Mouse (Mus musculus) cerebellum, postnatal 14 days (tissue): ENCODE measurements at regions not wholly inside any gene's neighbourhood (a gene's known extent, or its start where the extent isn't known, plus 50 kb on each side); places are given as distances from the start of the nearest gene placed in this dataset.
"Not testable (repeated sequence)": the region's sequence is repeated elsewhere in the genome, so short reads cannot be mapped to it uniquely, and the experiment has no call there.

Experiments
- DNase-seq, 2 experiments: peaks; one replicate each; pipeline ENCODE4 v3.0.0; 2021; ENCODE audit warnings: mixed read lengths in 2 of 2

DNA sequence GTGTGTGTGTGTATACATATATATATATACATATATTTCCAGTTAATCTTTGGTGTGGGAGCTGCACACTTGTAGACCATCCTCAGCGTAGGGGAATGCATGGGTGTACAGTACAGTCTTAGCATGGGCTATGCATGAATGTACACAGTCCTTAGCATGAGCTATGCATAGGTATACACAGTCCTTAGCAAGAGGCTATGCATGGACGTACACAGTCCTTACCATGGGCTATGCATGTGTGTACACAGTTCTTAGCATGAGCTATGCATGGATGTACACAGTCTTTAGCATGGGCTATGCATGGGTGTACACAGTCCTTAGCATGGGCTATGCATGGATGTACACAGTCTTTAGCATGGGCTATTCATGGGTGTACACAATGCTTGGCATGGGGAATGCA is 70.5 kb downstream of the Rchy1 start:
- DNase-seq = no peak

- DNase-seq = no peak
Measured at GRCm38 (mm10) chr5:91881771-91882170, 81.1 kb downstream of the Rchy1 start.

- no peak for DNase-seq
Measured at GRCm38 (mm10) chr5:91880231-91880630, 82.6 kb downstream of the Rchy1 start.

GRCm38 (mm10) chr5:91878627-91879026 is 84.2 kb downstream of the Rchy1 start:
- no peak for DNase-seq

- DNase-seq = no peak
Measured at GRCm38 (mm10) chr5:91876682-91877031, 86.2 kb downstream of the Rchy1 start.

DNA sequence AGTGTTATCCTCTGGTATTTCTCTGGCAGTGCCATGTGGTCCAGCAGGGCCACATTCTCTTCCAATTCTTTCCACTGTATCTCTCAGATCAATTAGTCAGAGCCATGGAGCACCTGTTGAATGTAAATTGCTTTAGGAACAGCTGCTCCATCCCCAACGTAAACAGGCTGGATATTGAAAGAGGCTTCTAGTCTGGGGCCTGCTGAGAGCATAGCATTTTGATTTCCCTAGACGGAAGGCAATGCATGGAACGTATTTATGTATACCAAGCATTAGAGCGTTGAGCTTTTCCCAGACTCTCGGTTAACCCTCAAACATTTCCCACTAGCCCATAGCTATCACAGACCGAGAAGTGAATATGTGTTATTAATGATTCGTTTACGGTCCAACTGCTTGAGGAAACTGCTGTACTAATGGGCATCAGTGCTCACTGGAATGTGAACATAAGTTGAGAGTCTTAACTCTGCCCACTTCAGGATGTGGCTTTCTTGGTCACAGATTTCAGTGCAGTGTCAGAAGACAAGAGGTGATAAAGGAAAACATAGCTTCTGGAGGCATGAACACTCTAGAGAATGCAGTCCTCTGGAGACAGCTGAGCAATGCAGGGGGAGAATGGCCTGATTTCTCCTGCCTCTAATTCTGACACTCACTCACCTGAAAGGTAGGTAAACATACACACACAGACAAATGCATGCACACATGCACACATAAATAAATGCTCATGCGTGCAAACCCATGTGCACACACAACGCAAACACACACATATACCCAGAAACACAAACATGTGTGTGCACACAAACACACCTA is 86.8 kb downstream of the Rchy1 start:
- no peak for DNase-seq

GRCm38 (mm10) chr5:91872816-91873215 is 90.1 kb downstream of the Rchy1 start:
- no peak for DNase-seq

GRCm38 (mm10) chr5:91869791-91870190 is 93.1 kb downstream of the Rchy1 start:
- no peak for DNase-seq

DNA sequence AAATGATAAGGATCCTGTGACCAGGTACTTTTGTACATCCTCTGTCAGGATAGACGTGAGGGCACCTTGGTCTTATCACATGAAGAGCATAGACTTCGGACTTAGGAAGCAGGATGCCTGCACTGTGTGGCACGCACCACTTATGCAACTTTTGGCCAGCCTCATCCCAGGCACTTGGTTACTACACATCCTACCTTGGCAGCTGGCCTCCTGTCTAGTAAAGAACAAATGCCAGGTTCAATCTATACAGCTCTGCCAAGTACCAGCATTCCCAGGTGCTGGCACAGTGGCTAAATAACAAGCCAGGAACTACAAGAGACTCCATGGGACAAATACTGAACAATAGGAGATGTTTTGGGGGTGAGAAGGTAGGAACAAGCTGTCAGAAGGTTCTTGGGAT is 96.7 kb downstream of the Rchy1 start:
- DNase-seq = no peak

DNA sequence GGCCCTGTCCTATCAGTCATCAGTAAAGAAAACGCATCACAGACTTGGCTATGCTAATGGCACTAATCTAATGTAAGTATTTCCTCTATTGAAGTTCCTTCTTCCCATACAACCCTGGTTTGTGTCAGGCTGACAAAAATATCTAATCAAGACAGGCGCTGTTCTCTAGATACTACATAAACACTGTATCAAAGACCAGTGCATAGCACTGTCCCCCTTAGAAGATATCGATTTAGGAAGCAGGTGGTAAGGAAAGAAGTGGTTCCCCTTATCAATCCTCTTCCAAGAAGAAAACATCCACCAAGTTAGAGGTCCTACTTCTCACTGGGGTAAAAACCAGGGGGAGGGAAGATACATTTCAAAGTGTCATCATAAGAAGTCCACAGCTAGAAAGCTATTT is 97.5 kb downstream of the Rchy1 start:
- DNase-seq = no peak

DNA sequence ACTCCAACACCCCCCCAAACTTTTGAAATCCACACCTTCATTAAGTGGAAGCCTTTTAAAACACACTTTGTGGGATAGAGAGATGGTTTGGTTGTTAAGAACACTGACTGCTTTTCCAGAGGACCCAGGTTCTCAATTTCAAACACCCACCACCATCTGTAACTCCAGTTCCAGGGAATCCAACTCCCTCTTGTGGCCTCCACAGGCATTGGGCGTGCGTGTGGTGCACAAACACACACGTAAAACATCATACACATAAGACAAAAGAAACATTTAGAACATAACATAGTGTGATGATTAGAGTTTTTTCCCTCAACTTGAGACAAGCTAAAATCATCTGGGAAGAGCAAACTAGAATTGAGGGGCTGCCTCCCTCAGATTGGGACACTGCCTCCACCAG is 100.0 kb downstream of the Rchy1 start:
- no peak for DNase-seq

- DNase-seq = no peak
Measured at GRCm38 (mm10) chr5:91862243-91862642, 100.6 kb downstream of the Rchy1 start.

DNA sequence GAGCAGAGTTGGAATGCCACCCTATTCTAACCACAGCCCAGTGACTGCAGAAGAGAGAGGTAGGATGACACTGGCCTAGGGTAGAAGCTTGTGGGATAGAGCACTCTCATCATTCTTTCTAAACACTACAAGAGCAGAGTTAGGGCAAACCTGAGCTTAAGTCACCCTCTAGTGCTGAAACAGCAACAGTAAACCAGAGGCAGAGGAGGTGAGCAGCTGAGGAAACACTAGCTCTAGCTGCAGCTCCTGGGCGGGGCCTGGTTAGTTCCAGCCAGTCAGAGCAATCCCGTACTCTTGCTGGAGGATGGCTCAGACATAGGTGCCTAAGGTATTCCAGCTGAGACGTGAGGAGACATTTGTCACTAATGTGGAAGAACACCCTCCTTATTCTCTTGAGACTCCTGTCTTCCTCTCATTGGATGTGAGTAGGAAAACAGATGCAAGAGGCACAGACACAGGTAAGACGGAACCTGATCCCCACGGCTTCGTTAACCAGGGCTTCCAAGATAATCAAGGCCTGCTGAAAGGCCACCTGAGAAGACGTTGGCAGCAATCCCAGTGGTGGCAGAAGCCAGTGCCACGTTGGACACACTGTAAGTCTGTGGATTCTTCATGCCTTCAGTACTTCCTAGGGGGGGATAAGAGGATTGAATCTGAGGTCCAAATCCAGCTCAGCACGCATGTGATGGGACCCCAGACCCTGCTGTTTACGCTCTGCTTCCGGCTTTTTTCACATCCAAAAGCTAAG is 101.3 kb downstream of the Rchy1 start:
- peak; percentile 59 to 62 for DNase-seq

GRCm38 (mm10) chr5:91860489-91860888 is 102.4 kb downstream of the Rchy1 start:
- DNase-seq = no peak

DNA sequence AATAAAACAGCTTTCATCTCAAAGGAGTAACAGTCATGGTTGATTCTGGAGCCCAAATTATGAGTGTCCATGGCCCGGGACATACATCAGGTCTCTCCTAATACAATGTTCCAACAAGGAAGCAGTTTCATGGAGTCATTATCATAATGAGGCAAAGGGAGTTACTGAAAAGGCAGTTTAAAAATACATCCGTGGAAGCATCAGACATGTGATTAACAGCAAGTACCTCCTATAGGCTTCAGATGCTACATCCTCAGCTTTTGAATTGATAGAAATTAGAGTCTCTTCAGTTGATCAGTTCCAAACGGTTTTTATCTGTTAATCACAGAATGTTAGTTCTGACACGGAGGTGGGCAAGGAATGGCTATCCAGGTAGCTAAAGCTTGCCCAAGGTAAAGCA is 110.5 kb downstream of the Rchy1 start:
- DNase-seq = no peak

GRCm38 (mm10) chr5:91850862-91851569 is 111.9 kb downstream of the Rchy1 start:
- not testable (repeated sequence) for DNase-seq

DNA sequence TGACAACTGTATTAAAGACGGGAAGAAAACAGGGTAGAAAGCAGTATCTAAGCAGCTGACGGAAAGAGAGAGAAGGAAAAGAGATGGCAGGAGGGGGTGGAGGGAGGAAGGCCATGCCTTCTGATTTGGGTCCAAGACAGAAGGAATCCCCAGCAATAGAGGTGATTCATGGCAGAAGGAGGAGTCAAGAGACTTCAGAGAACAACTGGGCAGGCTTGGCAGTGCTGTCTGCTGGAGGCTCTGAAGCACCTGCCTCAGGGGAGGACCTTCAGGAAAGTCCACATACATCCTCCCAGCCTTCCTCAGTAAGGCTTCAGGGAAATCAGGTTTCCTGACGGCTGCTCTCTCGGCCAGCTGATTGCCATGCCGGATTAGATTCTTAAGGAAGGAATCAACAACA is 112.4 kb downstream of the Rchy1 start:
- no peak for DNase-seq

DNA sequence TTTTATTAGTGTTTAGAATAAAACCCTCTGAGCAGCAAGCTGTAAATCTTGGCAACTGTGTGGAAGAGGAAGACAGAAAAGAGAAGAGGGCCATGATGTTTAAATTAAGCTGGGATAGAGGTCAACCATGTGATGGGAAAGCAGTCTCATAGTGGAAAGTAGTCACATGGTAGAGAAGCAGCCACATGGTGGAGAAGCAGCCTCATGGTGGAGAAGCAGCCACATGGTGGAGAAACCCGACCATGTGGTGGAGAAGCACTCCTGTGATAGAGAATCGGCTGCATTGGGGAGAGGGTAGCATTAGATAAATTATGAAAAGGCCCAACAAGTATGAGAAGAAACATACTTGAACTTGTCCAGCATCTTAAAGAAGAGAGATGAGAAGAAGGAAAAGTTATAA is 113.3 kb downstream of the Rchy1 start:
- no peak for DNase-seq

DNA sequence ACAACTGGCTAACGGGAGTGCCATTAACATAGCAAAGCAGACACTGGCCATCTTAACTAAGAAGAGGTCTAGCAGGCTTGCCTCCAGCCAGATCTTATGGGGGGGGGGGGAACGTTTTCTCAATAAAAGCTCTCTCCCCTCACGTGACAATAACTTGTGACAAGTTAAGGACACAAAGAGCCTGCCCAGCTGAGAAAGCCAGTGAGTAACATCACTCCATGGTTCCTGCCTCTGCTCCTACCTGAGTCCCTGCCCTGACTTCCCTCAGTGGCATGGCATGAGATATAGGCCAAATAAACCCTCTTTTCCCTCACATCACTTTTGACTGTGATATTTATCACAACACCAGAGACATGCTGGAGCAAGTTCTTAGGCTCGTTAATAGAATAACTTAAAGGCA is 113.8 kb downstream of the Rchy1 start:
- no peak for DNase-seq

GRCm38 (mm10) chr5:91848528-91848927 is 114.3 kb downstream of the Rchy1 start:
- DNase-seq = no peak

GRCm38 (mm10) chr5:91843044-91843443 is 119.8 kb downstream of the Rchy1 start:
- DNase-seq = no peak

DNA sequence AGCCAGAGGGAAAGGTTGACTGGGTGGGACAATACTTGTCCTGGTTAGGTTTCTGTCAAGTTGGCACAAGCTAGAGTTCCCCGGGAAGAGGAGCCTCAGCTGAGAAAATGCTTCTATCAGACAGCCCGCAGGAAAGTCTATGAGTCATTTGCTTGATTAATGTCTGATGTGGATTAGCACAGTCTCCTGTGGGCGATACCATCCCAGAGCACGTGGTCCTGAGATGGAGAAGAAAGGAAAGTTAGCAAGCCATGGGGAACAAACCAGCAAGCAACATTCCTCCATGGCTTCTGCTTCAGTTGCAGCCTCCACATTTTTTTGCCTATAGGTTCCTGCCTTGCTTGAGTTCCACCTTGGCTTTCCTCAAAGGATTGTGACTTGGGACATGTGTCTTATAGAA is 121.8 kb downstream of the Rchy1 start:
- no peak for DNase-seq

- DNase-seq = no peak
Measured at GRCm38 (mm10) chr5:91828481-91828880, 134.4 kb downstream of the Rchy1 start.

DNA sequence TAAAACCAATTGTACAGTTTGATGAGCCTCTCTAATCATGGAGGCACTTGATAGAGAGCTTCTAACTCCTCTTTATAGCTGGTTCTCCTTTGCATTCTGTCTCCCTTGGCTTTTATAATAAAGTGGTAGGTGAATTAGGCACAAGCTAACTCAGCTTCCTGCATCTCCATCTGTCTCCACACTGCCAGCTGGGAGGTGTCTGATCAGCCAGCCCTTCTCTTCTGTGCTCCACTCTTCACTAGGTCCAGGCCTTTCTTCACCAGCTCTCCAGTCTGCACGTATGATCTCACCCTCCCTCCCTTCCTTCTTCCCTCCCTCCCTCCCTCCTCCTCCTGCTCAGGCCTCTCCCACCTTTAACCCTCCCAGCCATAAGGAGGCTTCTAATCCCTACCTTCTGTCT is 136.2 kb downstream of the Rchy1 start:
- DNase-seq = peak in 1 of 2 experiments; percentile 10
